Mouse (Mus musculus) limb, embryonic 15.5 days (tissue): ENCODE measurements at regions not wholly inside any gene's neighbourhood (a gene's known extent, or its start where the extent isn't known, plus 50 kb on each side); places are given as distances from the start of the nearest gene placed in this dataset.

Experiments used
- ATAC-seq: fragments of 200-750 bp; cut with Nextera tagmentation; 2 replicates; pipeline ENCODE4 v1.8.0; 2017; ENCODE audit warnings: low read depth, moderate TSS enrichment; ENCODE audit not compliant: insufficient number of reproducible peaks, low FRiP score, low TSS enrichment
- H3K27ac ChIP-seq: fragments of 300-500 bp; sonication (generic); 2 replicates; pipeline ENCODE4 v1.5.1; 2015; ENCODE audit warnings: moderate library complexity, mild to moderate bottlenecking, inconsistent platforms
- H3K27me3 ChIP-seq: fragments of 300-500 bp; sonication (generic); 2 replicates; pipeline ENCODE4 v1.6.1; 2015; ENCODE audit warnings: inconsistent platforms
- H3K36me3 ChIP-seq: fragments of 300-500 bp; sonication (generic); 2 replicates; pipeline ENCODE4 v1.6.1; 2015; ENCODE audit warnings: inconsistent platforms
- H3K4me1 ChIP-seq: fragments of 300-500 bp; sonication (generic); 2 replicates; pipeline ENCODE4 v1.6.1; 2015; ENCODE audit warnings: inconsistent platforms
- H3K4me2 ChIP-seq: fragments of 300-500 bp; sonication (generic); 2 replicates; pipeline ENCODE4 v1.6.1; 2015; ENCODE audit warnings: mild to moderate bottlenecking, inconsistent platforms
- H3K4me3 ChIP-seq: fragments of 300-500 bp; sonication (generic); 2 replicates; pipeline ENCODE4 v1.5.1; 2015; ENCODE audit warnings: mild to moderate bottlenecking, inconsistent platforms
- H3K9ac ChIP-seq: fragments of 300-500 bp; sonication (generic); 2 replicates; pipeline ENCODE4 v1.6.1; 2015; ENCODE audit warnings: inconsistent platforms
- H3K9me3 ChIP-seq: fragments of 300-500 bp; sonication (generic); 2 replicates; pipeline ENCODE4 v1.6.1; 2016; ENCODE audit warnings: inconsistent platforms
- WGBS: fragments of 180-500 bp; shearing (Covaris S2); methylation state at CpG from one replicate; pipeline ENCODE4 v1.1.7; 2015; 5-methylcytosine and 5-hydroxymethylcytosine counted together

DNA sequence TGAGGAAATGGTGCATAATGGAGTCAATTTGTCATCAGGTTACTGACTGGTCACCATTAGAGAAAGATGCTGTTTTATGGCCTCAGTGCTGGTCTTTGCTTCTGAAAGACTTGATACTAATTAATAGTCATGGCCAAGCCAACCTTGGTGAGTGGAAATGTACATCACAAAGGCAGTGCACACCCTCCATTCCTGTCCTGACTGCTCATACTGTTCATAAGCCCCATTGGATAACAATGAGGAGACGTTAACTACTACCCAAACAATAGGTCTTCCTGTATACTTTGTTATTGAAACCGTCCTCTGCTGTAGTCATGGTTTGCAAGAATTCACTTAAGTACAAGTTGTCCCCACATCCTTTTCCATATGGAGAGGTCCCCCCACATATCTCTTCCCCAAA, 605.8 kb upstream of the Slc35b3 start:
- no peak overlapping the region for H3K4me3 ChIP-seq
- H3K36me3 ChIP-seq = no peaks in the 10 kb centered on the region
- 87% methylated on average over 2 of the region's 2 CpGs for WGBS
- ATAC-seq = no peak
- H3K27me3 ChIP-seq = no peaks in the 10 kb centered on the region
- no peak overlapping the region for H3K9ac ChIP-seq
- no peaks in the 10 kb centered on the region for H3K9me3 ChIP-seq
- no peak overlapping the region for H3K4me2 ChIP-seq
- H3K4me1 ChIP-seq = peaks cover 6% of the 10 kb centered on the region; the same call in 1 of the 2 replicates
- H3K27ac ChIP-seq = no peak overlapping the region

DNA sequence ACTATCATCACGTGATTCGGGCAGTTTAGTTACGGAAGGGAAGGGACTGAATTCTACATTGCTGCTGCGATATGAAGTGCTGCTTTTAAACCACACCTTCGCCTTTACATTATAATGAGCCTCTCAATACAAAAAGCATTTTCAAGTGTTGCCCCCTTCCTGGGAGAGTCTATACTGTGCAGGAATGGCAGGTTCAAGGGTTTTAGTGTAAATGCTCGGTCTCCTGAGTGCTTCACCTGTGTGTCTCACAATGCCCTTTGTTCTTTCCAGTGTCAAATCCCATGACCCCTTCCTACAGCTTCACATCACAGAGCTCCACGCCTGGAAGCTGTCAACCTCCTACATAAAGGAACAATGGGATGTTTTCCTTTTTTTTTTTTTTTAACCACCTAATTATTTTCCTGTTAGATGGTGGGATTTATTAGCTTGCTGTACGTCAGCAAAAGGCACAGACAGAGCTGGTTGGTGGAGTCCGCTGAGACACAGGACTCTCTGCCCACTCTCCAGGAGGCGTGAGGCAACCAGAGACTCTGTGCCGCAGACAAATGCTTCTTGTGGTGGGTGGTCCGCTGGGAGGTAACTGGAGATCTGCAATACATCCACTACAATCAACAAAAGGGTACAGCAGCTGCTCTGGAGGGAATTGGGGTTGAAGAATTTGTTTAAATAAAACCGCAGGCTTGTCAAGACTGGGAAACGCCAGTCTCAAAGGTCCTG, 577.2 kb upstream of the Slc35b3 start:
- ATAC-seq = no peak
- Histone ChIP-seq H3K4me1 (no peaks in the 10 kb centered on the region), H3K4me3 (no peak overlapping the region), H3K36me3 (no peaks in the 10 kb centered on the region), H3K9ac (no peak overlapping the region), H3K27me3 (no peaks in the 10 kb centered on the region), H3K27ac (no peak overlapping the region), H3K9me3 (no peaks in the 10 kb centered on the region), H3K4me2 (no peak overlapping the region)
- 52% methylated on average over 14 of the region's 14 CpGs for WGBS

DNA sequence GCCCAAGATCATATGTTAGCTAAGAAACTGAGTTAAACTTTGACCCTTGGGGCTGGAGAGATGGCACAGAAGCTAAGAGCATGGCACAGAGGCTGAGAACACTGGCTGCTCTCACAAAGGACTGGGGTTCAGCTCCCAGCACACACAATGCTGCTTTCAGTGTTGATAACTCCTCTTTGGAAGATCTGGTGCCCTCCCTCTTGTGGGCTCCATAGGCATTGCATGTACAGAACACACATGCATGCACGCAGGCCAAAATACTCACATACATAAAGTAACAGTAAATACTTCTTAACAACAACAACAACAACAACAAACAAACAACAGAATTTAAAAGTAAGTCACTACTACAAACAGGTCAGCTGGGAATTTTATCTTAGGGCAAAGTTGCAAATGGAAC, 565.8 kb upstream of the Slc35b3 start:
- ATAC-seq = no peak

DNA sequence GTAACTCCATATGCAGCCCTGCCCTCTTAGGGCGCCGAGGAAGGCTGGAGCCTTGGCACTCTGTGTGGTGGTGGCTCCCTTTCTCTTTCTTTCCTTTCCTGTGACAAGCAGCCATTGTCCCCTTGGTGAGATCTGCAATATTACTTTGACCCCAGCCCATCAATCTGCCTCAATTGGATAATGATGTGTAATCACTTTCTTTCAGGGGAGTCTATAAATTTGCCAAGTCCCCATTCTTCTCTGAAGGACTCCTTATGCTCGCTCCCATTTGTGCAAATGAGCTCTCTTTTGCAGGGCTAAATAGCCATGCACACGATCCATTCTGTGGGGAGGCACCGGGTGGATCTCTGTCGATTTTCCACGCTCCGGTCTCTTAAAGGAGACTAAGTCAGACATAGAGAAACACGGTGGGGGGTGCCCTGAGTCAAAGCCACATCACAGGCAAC, 563.2 kb upstream of the Slc35b3 start:
- Histone ChIP-seq H3K27me3 (no peaks in the 10 kb centered on the region), H3K4me1 (no peaks in the 10 kb centered on the region), H3K36me3 (no peaks in the 10 kb centered on the region), H3K27ac (no peak overlapping the region), H3K9ac (no peak overlapping the region), H3K4me3 (no peak overlapping the region), H3K9me3 (no peaks in the 10 kb centered on the region), H3K4me2 (no peak overlapping the region)
- WGBS = 52% methylated on average over 9 of the region's 9 CpGs
- ATAC-seq = no peak

More for the DNA sequence above, 565.8 kb upstream of the Slc35b3 start:
- WGBS = 95% methylated on average over 1 of the region's 1 CpGs
- H3K27me3 ChIP-seq = no peaks in the 10 kb centered on the region
- no peak overlapping the region for H3K27ac ChIP-seq
- H3K4me3 ChIP-seq = no peak overlapping the region
- no peaks in the 10 kb centered on the region for H3K9me3 ChIP-seq
- H3K9ac ChIP-seq = no peak overlapping the region
- no peak overlapping the region for H3K4me2 ChIP-seq
- H3K36me3 ChIP-seq = no peaks in the 10 kb centered on the region
- H3K4me1 ChIP-seq = no peaks in the 10 kb centered on the region

DNA sequence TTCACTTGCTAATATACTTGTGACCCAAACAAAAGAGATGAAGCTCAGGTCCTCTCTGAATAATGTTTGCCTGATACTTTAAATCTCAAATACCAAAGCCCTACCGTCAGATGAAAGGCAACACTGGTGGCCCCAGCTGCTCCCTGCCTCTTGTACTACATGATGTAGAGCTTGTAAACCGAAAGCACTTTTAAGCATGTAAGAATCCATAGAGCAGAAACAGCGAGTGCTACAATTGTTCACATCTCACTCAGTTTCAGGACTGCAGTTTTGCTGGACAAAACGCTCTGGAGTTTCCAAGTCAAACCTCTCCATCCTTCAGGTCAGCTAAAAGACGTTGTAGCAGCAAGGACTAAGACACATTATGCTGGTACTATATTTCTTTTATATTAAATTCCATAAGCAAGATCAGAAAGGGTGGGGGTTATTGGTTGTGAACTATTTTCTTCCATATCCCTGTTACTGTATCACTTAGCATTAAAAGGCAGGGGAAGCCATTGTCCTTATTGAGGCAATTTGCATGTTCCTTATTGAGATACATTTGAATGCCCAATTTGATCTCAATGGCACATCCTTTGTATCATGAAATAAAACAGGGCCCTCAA, 562.7 kb upstream of the Slc35b3 start:
- H3K4me2 ChIP-seq = no peak overlapping the region
- H3K36me3 ChIP-seq = no peaks in the 10 kb centered on the region
- H3K9ac ChIP-seq = no peak overlapping the region
- H3K9me3 ChIP-seq = no peaks in the 10 kb centered on the region
- 60% methylated on average over 5 of the region's 5 CpGs for WGBS
- ATAC-seq = no peak
- no peak overlapping the region for H3K4me3 ChIP-seq
- no peaks in the 10 kb centered on the region for H3K4me1 ChIP-seq
- no peaks in the 10 kb centered on the region for H3K27me3 ChIP-seq
- no peak overlapping the region for H3K27ac ChIP-seq

DNA sequence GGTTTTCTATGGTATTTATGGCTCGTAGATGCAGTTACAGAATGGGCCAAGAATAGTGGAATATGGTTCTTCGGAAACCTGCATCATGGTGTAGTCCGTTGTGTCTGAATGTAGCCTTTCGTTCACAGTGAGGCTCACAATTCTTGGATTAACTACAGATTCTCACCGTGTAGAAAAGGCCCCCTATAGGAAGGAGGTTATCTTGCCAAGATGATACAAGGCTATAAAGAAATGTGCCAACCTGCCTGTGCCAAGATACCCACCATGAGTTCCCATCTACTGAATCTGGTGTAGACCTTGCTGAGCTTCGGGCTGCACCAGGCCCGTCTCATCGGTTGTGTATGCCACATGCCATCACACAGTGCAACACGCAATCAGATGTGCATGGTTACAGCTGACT, 560.2 kb upstream of the Slc35b3 start:
- H3K4me2 ChIP-seq = no peak overlapping the region
- no peaks in the 10 kb centered on the region for H3K36me3 ChIP-seq
- H3K27me3 ChIP-seq = no peaks in the 10 kb centered on the region
- H3K9ac ChIP-seq = no peak overlapping the region
- no peaks in the 10 kb centered on the region for H3K4me1 ChIP-seq
- no peak overlapping the region for H3K27ac ChIP-seq
- ATAC-seq = no peak
- 90% methylated on average over 9 of the region's 9 CpGs for WGBS
- no peaks in the 10 kb centered on the region for H3K9me3 ChIP-seq
- H3K4me3 ChIP-seq = no peak overlapping the region

DNA sequence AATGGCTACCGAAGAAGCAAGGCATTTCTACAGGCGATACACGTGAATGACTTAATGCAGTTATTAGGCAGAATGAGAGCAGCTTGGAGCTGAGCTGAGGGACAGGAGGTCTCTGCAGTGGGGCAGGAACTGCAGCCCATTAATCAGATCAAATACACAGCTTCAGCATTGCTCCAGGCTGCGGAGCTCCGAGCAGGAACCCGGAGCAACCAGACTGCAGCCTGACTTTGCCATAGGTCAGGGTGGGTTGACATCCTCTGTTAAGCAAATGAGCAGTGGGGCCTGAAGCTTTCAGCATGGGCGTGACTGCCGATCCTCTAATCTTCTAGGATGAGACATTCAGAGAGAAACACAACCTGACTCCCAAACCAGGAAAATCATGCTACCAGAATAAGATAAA, 555.4 kb upstream of the Slc35b3 start:
- Histone ChIP-seq H3K36me3 (no peaks in the 10 kb centered on the region), H3K4me1 (no peaks in the 10 kb centered on the region), H3K4me3 (no peak overlapping the region), H3K9me3 (no peaks in the 10 kb centered on the region), H3K9ac (no peak overlapping the region), H3K27me3 (no peaks in the 10 kb centered on the region), H3K4me2 (no peak overlapping the region), H3K27ac (no peak overlapping the region)
- no peak for ATAC-seq
- 48% methylated on average over 8 of the region's 8 CpGs for WGBS

DNA sequence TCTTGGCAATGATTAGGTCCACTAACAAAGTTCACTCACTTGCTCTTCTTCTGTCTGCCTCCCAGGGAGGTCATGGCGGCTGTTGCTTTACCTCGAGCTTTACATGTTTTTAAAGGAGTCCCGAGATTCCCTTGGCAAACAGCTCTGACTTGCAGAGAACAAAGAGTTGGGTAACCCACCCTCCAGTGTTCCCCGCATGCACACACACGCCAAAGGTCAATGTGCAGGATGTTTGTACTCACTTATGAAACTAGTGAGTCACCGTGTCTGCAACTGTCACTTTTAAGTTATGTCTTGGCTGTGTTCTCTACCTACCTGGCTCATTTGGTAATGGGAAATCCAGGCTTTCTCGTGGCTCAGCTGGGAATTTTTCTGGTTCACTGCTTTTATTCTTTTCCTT, 529.1 kb upstream of the Slc35b3 start:
- Histone ChIP-seq H3K4me3 (no peak overlapping the region), H3K4me2 (no peak overlapping the region), H3K27me3 (no peaks in the 10 kb centered on the region), H3K9ac (no peak overlapping the region), H3K27ac (no peak overlapping the region), H3K4me1 (no peaks in the 10 kb centered on the region), H3K9me3 (no peaks in the 10 kb centered on the region), H3K36me3 (no peaks in the 10 kb centered on the region)
- no peak for ATAC-seq
- 53% methylated on average over 7 of the region's 7 CpGs for WGBS

DNA sequence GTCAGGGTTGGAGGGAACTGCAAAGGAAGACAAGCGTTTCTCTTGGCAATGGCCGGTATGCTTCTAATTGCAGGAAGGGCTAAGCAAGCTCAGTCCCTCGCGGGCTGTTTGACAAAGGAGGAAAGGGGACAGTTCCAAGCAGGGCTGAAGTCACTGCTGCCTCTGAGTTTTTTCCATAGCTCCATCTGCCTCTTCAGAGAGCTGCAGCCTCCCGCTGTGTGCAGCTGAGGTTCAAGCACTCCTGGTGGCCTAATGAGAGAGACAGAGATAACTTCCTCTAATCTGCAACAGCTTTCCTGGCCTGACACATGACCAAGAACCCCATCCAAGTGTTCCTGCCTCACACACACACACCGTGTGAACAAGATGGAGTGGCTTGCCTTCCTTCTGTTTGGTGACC, 511.9 kb upstream of the Slc35b3 start:
- no peaks in the 10 kb centered on the region for H3K4me1 ChIP-seq
- ATAC-seq = no peak
- H3K27ac ChIP-seq = no peak overlapping the region
- no peak overlapping the region for H3K9ac ChIP-seq
- H3K4me2 ChIP-seq = no peak overlapping the region
- no peaks in the 10 kb centered on the region for H3K36me3 ChIP-seq
- 43% methylated on average over 6 of the region's 6 CpGs for WGBS
- no peaks in the 10 kb centered on the region for H3K27me3 ChIP-seq
- no peaks in the 10 kb centered on the region for H3K9me3 ChIP-seq
- no peak overlapping the region for H3K4me3 ChIP-seq

DNA sequence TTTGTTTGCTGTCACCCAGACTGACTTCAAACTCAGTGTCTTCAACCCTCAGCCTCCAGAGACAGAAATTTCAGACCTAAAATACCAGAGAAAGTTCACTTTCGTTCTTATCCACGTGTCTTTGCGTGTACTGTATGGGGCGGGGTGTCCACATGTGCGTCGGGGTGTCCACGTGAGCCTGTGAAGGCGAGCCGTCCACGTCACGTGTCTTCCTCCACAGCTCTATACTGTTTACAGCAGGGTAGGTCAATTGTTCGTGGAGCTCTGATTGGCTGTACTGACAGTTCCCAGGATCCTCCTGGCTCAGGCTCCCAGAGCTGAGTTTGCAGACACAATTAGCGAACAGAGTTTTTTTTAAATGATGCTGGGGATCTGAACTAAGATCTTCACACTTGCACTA, 481.1 kb upstream of the Slc35b3 start:
- 93% methylated on average over 13 of the region's 13 CpGs for WGBS
- no peaks in the 10 kb centered on the region for H3K36me3 ChIP-seq
- no peak overlapping the region for H3K27ac ChIP-seq
- H3K4me3 ChIP-seq = no peak overlapping the region
- no peak for ATAC-seq
- no peaks in the 10 kb centered on the region for H3K27me3 ChIP-seq
- no peaks in the 10 kb centered on the region for H3K4me1 ChIP-seq
- no peak overlapping the region for H3K4me2 ChIP-seq
- no peak overlapping the region for H3K9ac ChIP-seq
- H3K9me3 ChIP-seq = no peaks in the 10 kb centered on the region

DNA sequence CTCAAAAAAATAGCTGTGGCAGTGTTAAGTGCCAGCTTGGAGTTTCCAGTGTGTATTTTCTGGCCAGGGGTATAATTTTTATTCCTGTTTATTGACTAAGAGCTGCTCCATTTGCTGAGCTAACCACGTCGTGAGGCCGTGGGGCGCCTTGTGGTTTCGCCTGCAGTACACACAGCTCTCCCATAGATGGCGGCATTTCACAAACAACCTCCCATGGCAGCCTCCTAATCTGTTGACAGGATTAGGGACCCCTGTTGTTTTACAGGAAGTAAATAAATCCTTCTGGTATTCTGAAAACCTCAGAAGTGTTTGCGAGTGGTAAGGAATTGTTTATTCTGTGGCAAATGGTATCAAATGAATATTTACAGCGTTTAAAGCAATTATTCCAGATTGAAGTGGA, 480.2 kb upstream of the Slc35b3 start:
- Histone ChIP-seq H3K4me1 (no peaks in the 10 kb centered on the region), H3K4me2 (no peak overlapping the region), H3K27ac (no peak overlapping the region), H3K9me3 (no peaks in the 10 kb centered on the region), H3K4me3 (no peak overlapping the region), H3K27me3 (no peaks in the 10 kb centered on the region), H3K36me3 (no peaks in the 10 kb centered on the region), H3K9ac (no peak overlapping the region)
- no peak for ATAC-seq
- WGBS = 13% methylated on average over 8 of the region's 8 CpGs

DNA sequence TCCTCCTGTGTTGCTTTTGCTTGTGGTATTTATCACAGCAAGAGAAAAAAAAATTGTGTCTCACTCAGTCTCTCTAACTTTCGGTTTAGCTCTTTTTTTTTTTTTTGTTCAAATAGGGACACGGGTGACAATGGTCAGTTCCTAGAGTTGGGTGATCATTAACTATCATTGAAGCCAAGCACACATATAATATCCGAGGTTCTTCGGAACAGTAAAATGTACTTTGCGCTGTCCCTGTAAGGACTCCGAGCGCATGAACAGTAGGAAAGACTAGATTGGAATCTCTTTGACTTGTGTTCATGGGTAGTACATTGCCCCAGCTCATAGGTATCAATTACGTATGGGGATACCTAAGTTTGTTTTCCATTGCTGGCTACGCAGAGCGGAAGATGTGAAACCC, 479.7 kb upstream of the Slc35b3 start:
- Histone ChIP-seq H3K4me1 (no peaks in the 10 kb centered on the region), H3K27ac (no peak overlapping the region), H3K27me3 (no peaks in the 10 kb centered on the region), H3K4me3 (no peak overlapping the region), H3K4me2 (no peak overlapping the region), H3K36me3 (no peaks in the 10 kb centered on the region), H3K9ac (no peak overlapping the region), H3K9me3 (no peaks in the 10 kb centered on the region)
- WGBS = 87% methylated on average over 10 of the region's 10 CpGs
- ATAC-seq = no peak
